Mouse (Mus musculus) MEL (cell line): ENCODE results near the gene Klf16. TPM values are rescaled to one million over a fixed set of nuclear protein-coding genes. Genes with fewer than 3 reads are reported as not detected.
A peak's percentile ranks its signal among the peaks of the same experiment; 100 is the strongest.

Source experiments
- DNase-seq: peaks from one replicate; pipeline ENCODE4 v3.0.0; 2011; ENCODE audit warnings: low read depth, low spot score
- H3K27ac ChIP-seq: 2 replicates; pipeline ENCODE4 v1.5.1; 2012; ENCODE audit warnings: low read depth, mild to moderate bottlenecking, control low read depth, low read length, moderate library complexity; ENCODE audit not compliant: control insufficient read depth
- H3K27me3 ChIP-seq, 2 experiments: fragments of 150-350 bp in 1 of 2; sonication (generic) in 1 of 2; 2 replicates each; pipeline ENCODE4 v1.6.1; 2012; ENCODE audit warnings: low read length in 2 of 2, mild to moderate bottlenecking in 2 of 2, improper control_type of control experiment in 1 of 2, moderate library complexity in 1 of 2; ENCODE audit not compliant: insufficient read depth in 2 of 2, control insufficient read depth in 1 of 2
- H3K36me3 ChIP-seq, 2 experiments: 2 replicates each; pipeline ENCODE4 v1.6.1; 2012 to 2014; ENCODE audit warnings: low read length in 2 of 2, improper control_type of control experiment in 1 of 2, inconsistent platforms in 1 of 2, mild to moderate bottlenecking in 1 of 2; ENCODE audit not compliant: insufficient read depth in 2 of 2, control insufficient read depth in 1 of 2
- H3K4me1 ChIP-seq, 2 experiments: fragments of 150-350 bp in 1 of 2; sonication (generic) in 1 of 2; 2 replicates each; pipeline ENCODE4 v1.6.1; 2012; ENCODE audit warnings: low read length in 2 of 2, improper control_type of control experiment in 1 of 2, mild to moderate bottlenecking in 1 of 2; ENCODE audit not compliant: insufficient read depth in 2 of 2, control insufficient read depth in 1 of 2
- H3K4me3 ChIP-seq, 2 experiments: fragments of 150-350 bp in 1 of 2; sonication (generic) in 1 of 2; 2 replicates each; pipeline ENCODE4 v1.5.1; 2012; ENCODE audit warnings: low read depth in 2 of 2, low read length in 2 of 2, mild to moderate bottlenecking in 2 of 2, moderate library complexity in 2 of 2, control low read depth in 1 of 2, improper control_type of control experiment in 1 of 2; ENCODE audit not compliant: control insufficient read depth in 1 of 2, insufficient read depth in 1 of 2
- H3K79me2 ChIP-seq: 2 replicates; pipeline ENCODE4 v1.6.1; 2012; ENCODE audit warnings: mild to moderate bottlenecking, low read length, moderate library complexity; ENCODE audit not compliant: control insufficient read depth, poor library complexity, insufficient read depth
- H3K9ac ChIP-seq: 2 replicates; pipeline ENCODE4 v1.6.1; 2012; ENCODE audit warnings: low read depth, mild to moderate bottlenecking, control low read depth, low read length, moderate library complexity; ENCODE audit not compliant: control insufficient read depth, poor library complexity, severe bottlenecking
- H3K9me3 ChIP-seq: fragments of 150-350 bp; sonication (generic); replicated peaks from 2 replicates; pipeline ENCODE4 v1.6.1; 2012; ENCODE audit warnings: mild to moderate bottlenecking, low read length, improper control_type of control experiment, moderate library complexity; ENCODE audit not compliant: insufficient read depth
- BHLHE40 ChIP-seq: IDR thresholded peaks from 2 replicates; pipeline ENCODE4 v1.6.1; 2012; ENCODE audit warnings: low read depth, mild to moderate bottlenecking, inconsistent platforms, low read length, improper control_type of control experiment, borderline replicate concordance
- CHD2 ChIP-seq: IDR thresholded peaks from 2 replicates; pipeline ENCODE4 v1.6.1; 2011; ENCODE audit warnings: low read length, improper control_type of control experiment
- EP300 ChIP-seq, 2 experiments: IDR thresholded peaks; 2 replicates each; pipeline ENCODE4 v1.6.1; 2011; ENCODE audit warnings: improper control_type of control experiment in 2 of 2, low read length in 2 of 2, low read depth in 1 of 2, mild to moderate bottlenecking in 1 of 2
- ETS1 ChIP-seq: IDR thresholded peaks from 2 replicates; pipeline ENCODE4 v1.6.1; 2012; ENCODE audit warnings: low read depth, mild to moderate bottlenecking, inconsistent platforms, low read length, improper control_type of control experiment, moderate library complexity
- JUND ChIP-seq: IDR thresholded peaks from 2 replicates; pipeline ENCODE4 v1.6.1; 2011; ENCODE audit warnings: low read depth, mild to moderate bottlenecking, improper control_type of control experiment, low read length
- MAFK ChIP-seq: IDR thresholded peaks from 2 replicates; pipeline ENCODE4 v1.6.1; 2011; ENCODE audit warnings: low read depth, mild to moderate bottlenecking, low read length, improper control_type of control experiment, borderline replicate concordance
- MAX ChIP-seq: IDR thresholded peaks from 2 replicates; pipeline ENCODE4 v1.6.1; 2011; ENCODE audit warnings: low read length, improper control_type of control experiment
- MAZ ChIP-seq: IDR thresholded peaks from 2 replicates; pipeline ENCODE4 v1.6.1; 2012; ENCODE audit warnings: low read depth, mild to moderate bottlenecking, inconsistent platforms, low read length, improper control_type of control experiment
- MEF2A ChIP-seq: IDR thresholded peaks from 2 replicates; pipeline ENCODE4 v1.6.1; 2014; ENCODE audit warnings: low read depth, mild to moderate bottlenecking, inconsistent platforms, low read length, improper control_type of control experiment; ENCODE audit not compliant: poor library complexity, insufficient replicate concordance, severe bottlenecking; ENCODE audit errors: extremely low read depth
- MXI1 ChIP-seq: IDR thresholded peaks from 2 replicates; pipeline ENCODE4 v1.6.1; 2011; ENCODE audit warnings: mild to moderate bottlenecking, low read depth, low read length, improper control_type of control experiment
- MYB ChIP-seq: IDR thresholded peaks from 2 replicates; pipeline ENCODE4 v1.6.1; 2011; ENCODE audit warnings: mild to moderate bottlenecking, low read depth, low read length, improper control_type of control experiment
- MYC ChIP-seq: IDR thresholded peaks from 2 replicates; pipeline ENCODE4 v1.6.1; 2011; ENCODE audit warnings: low read depth, mild to moderate bottlenecking, low read length, improper control_type of control experiment, moderate library complexity
- NELFE ChIP-seq: IDR thresholded peaks from 2 replicates; pipeline ENCODE4 v1.6.1; 2011; ENCODE audit warnings: low read depth, low read length, improper control_type of control experiment
- POLR2A ChIP-seq, 2 experiments: IDR thresholded peaks; 2 replicates each; pipeline ENCODE4 v1.6.1; 2011 to 2012; ENCODE audit warnings: low read length in 2 of 2, mild to moderate bottlenecking in 2 of 2, control low read depth in 1 of 2, improper control_type of control experiment in 1 of 2, low read depth in 1 of 2, moderate library complexity in 1 of 2; ENCODE audit not compliant: control insufficient read depth in 1 of 2, insufficient read depth in 1 of 2, poor library complexity in 1 of 2
- POLR2AphosphoS5 ChIP-seq: IDR thresholded peaks from 2 replicates; pipeline ENCODE4 v1.6.1; 2012; ENCODE audit warnings: low read depth, borderline replicate concordance, mild to moderate bottlenecking, inconsistent platforms, low read length, moderate library complexity, mixed read lengths
- RAD21 ChIP-seq: IDR thresholded peaks from 2 replicates; pipeline ENCODE4 v1.6.1; 2011; ENCODE audit warnings: mild to moderate bottlenecking, low read depth, low read length, improper control_type of control experiment
- RCOR1 ChIP-seq: IDR thresholded peaks from 2 replicates; pipeline ENCODE4 v1.6.1; 2012; ENCODE audit warnings: low read depth, mild to moderate bottlenecking, inconsistent platforms, low read length, improper control_type of control experiment
- SIN3A ChIP-seq: IDR thresholded peaks from 2 replicates; pipeline ENCODE4 v1.6.1; 2012; ENCODE audit warnings: low read length, improper control_type of control experiment, inconsistent platforms
- SMC3 ChIP-seq: IDR thresholded peaks from 2 replicates; pipeline ENCODE4 v1.6.1; 2011; ENCODE audit warnings: low read depth, low read length, improper control_type of control experiment
- TBP ChIP-seq: IDR thresholded peaks from 2 replicates; pipeline ENCODE4 v1.8.0; 2011; ENCODE audit warnings: low read depth, low read length, improper control_type of control experiment
- UBTF ChIP-seq: IDR thresholded peaks from 2 replicates; pipeline ENCODE4 v1.6.1; 2012; ENCODE audit warnings: low read depth, mild to moderate bottlenecking, inconsistent platforms, low read length, improper control_type of control experiment, moderate library complexity, borderline replicate concordance; ENCODE audit not compliant: insufficient read depth
- ZC3H11A ChIP-seq: IDR thresholded peaks from 2 replicates; pipeline ENCODE4 v1.6.1; 2012; ENCODE audit warnings: low read depth, mild to moderate bottlenecking, inconsistent platforms, low read length, improper control_type of control experiment
- ZKSCAN1 ChIP-seq: IDR thresholded peaks from 2 replicates; pipeline ENCODE4 v1.6.1; 2012; ENCODE audit warnings: low read depth, mild to moderate bottlenecking, inconsistent platforms, low read length, improper control_type of control experiment, moderate library complexity
- ZMIZ1 ChIP-seq: IDR thresholded peaks from 2 replicates; pipeline ENCODE4 v1.6.1; 2012; ENCODE audit warnings: low read depth, mild to moderate bottlenecking, inconsistent platforms, low read length, improper control_type of control experiment, moderate library complexity
- polyA plus RNA-seq, 2 experiments: library from polyadenylated mRNA; stranded (reverse) in 1 of 2; unstranded in 1 of 2; fragments of >175 nt in 1 of 2; fragments of >200 nt in 1 of 2; gene quantifications; 2 replicates each; pipeline versions ENCODE4 v1.2.1 to v1.2.4; 2012; ENCODE audit warnings: low replicate concordance in 2 of 2, low read depth in 1 of 2; ENCODE audit not compliant: insufficient read length in 2 of 2, insufficient read depth in 1 of 2, missing spikeins in 1 of 2
- total RNA-seq: library from RNA; depleted of rRNA; stranded (reverse); fragments of 300-350 nt; gene quantifications from 2 replicates; pipeline ENCODE4 v1.2.3, GENCODE M21; 2012

The Klf16 gene
- total and polyA plus RNA-seq, 3 experiments: 37.1 to 51.1 TPM; not detected in 1

DNA sequence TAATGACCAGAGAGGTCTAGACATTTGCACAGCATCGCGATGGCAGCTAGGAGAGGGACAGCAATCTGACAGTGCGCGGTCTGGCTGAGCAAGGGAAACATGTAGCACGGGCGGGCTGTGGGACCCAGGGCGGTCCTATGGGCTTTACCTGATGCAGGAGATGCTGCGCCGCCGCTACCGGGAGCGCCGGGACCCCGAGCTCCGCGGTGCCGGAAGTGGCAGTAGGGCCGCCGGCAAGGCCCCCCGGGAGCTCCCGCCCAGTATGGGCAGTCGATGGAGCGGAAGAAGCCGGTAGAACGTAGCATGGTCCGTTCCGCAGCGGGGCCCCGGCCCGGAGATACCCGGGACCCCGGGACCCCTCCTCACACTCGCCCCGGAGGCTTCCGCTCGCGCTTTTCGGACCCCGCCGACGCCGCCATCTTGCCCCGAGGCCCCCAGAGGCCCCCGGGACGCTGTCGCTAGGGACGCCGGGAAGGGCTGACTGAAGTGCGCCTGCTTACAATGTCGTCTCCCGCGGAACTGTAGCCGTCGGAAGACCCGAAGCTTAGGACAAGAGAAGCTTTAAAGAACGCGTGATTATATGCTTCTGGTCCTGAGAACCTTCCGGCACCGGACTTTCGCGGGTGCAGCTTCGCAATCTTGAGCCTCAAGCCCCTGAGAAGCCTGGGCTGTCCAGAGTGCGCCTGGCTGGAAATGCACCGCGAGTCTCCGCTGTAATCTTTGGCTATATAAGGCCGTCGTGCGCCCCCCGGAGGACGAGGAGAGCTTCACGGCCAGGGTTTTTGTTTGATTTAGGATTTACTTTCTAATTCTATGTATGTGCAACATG is 15.8 kb downstream of the Klf16 start, which contains the start of gene Rexo1 (continued):
- TF ChIP-seq UBTF (no peak), POLR2AphosphoS5 (no peak), BHLHE40 (no peak)

DNA sequence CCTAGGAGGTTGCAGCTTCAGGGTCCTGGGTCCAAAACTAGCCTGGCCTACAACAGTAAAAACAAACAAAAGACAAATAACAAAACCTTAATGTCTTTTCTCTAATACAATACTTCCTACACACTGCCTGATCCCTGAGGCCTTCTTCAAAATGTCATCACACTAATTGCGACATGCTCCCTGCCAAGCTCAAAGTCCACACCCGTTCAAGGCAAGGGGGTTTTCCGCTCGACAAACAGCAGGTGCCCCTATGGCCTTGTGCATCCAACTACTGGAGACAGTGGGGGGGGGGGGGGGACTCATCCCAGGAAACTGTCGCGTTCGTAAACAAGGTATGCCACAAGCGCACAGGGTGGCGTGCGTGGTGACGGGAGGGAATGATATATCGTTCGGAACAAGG is 16.5 kb downstream of the Klf16 start:
- no peak for DNase-seq
- Histone ChIP-seq H3K4me1 (peaks cover 0 to 10% of the 10 kb centered on the region in 2 experiments; a peak in 2 of 4 replicates), H3K36me3 (peaks cover 0 to 10% of the 10 kb centered on the region in 2 experiments; a peak in 2 of 4 replicates), H3K79me2 (peaks cover 51% of the 10 kb centered on the region), H3K4me3 (peak overlapping the region; percentile 67 to 97), H3K27ac (peak overlapping the region; percentile 97), H3K9me3 (no peaks in the 10 kb centered on the region), H3K9ac (peak overlapping the region; percentile 96), H3K27me3 (no peaks in the 10 kb centered on the region)
- no peak for TF ChIP-seq ZC3H11A
- no peak for TF ChIP-seq POLR2AphosphoS5
- TF ChIP-seq SIN3A: no peak
- no peak for TF ChIP-seq MYC
- no peak for TF ChIP-seq MYB
- no peak for TF ChIP-seq MEF2A
- no peak for TF ChIP-seq MAZ
- TF ChIP-seq ETS1: no peak
- no peak for TF ChIP-seq RAD21
- TF ChIP-seq BHLHE40: no peak
- no peak for TF ChIP-seq POLR2A (IDR thresholded peaks at IDR 0.05; ENCODE audit: control insufficient read depth in 1 of 2, insufficient read depth in 1 of 2, low read depth in 1 of 2, low read length in 2 of 2, poor library complexity in 1 of 2)
- no peak for TF ChIP-seq RCOR1

DNA sequence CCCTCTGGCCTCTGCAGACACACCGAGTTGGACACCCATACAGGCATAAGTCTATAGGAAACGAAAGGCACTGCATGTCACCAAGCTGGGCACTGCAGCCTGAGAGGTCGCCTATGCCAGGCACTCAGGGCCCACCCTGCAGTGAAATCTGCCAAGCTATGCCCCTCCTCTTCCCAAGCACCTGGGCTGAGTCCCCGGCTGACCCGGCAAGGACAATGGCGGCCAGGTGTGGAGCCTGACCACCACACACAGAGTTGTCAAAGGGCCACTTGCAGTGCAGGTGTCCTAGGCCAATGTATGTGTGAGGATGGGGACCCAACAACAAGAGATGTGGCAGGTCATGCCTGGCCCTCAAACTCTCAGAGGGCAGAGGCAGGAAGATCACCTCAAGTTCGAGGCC is 17.7 kb downstream of the Klf16 start:
- TF ChIP-seq ZKSCAN1: no peak
- TF ChIP-seq MAZ: no peak
- no peak for TF ChIP-seq CHD2
- TF ChIP-seq MXI1: no peak
- no peak for TF ChIP-seq MYB
- no peak for TF ChIP-seq SMC3
- TF ChIP-seq NELFE: no peak
- no peak for TF ChIP-seq MYC
- TF ChIP-seq MAX: no peak
- TF ChIP-seq TBP: no peak
- TF ChIP-seq EP300 (IDR thresholded peaks at IDR 0.05; ENCODE audit: low read depth in 1 of 2, low read length in 2 of 2): no peak
- TF ChIP-seq ZMIZ1: no peak
- no peak for TF ChIP-seq JUND
- TF ChIP-seq POLR2AphosphoS5: no peak
- TF ChIP-seq ZC3H11A: no peak
- TF ChIP-seq MAFK: no peak
- no peak for DNase-seq
- H3K9me3 ChIP-seq: no peaks in the 10 kb centered on the region
- peaks cover 56% of the 10 kb centered on the region for H3K79me2 ChIP-seq
- no peak overlapping the region for H3K27ac ChIP-seq
- peaks cover 0 to 14% of the 10 kb centered on the region in 2 experiments; a peak in 3 of 4 replicates for H3K4me1 ChIP-seq
- peaks cover 3 to 13% of the 10 kb centered on the region in 2 experiments; a peak in 2 of 4 replicates for H3K36me3 ChIP-seq
- H3K9ac ChIP-seq: no peak overlapping the region
- no peak overlapping the region for H3K4me3 ChIP-seq
- no peaks in the 10 kb centered on the region for H3K27me3 ChIP-seq
